Mouse (Mus musculus) ES-E14 (cell line): ENCODE results near the gene Sycn. TPM values are rescaled to one million over a fixed set of nuclear protein-coding genes. Genes with fewer than 3 reads are reported as not detected.
"Not testable (repeated sequence)": the region's sequence is repeated elsewhere in the genome, so short reads cannot be mapped to it uniquely, and the experiment has no call there.

ENCODE experiments used
- DNase-seq: peaks from one replicate; pipeline ENCODE4 v3.0.0-alpha.2; 2013; ENCODE audit warnings: low read depth, low spot score
- H3K27ac ChIP-seq: 2 replicates; pipeline ENCODE4 v1.5.1; 2012; ENCODE audit warnings: low read depth, mild to moderate bottlenecking, low read length, moderate library complexity, mixed read lengths; ENCODE audit not compliant: poor library complexity, insufficient read depth, severe bottlenecking
- H3K36me3 ChIP-seq: 2 replicates; pipeline ENCODE4 v1.6.1; 2012; ENCODE audit warnings: mild to moderate bottlenecking, low read length, moderate library complexity, mixed read lengths; ENCODE audit not compliant: control insufficient read depth, poor library complexity, insufficient read depth, severe bottlenecking
- H3K4me1 ChIP-seq, 2 experiments: fragments of 150-350 bp in 1 of 2; sonication (generic) in 1 of 2; 2 replicates each; pipeline ENCODE4 v1.6.1; 2012; ENCODE audit warnings: low read length in 2 of 2, mild to moderate bottlenecking in 1 of 2, mixed read lengths in 1 of 2; ENCODE audit not compliant: control insufficient read depth in 2 of 2, insufficient read depth in 2 of 2, poor library complexity in 1 of 2
- H3K4me3 ChIP-seq, 2 experiments: fragments of 150-350 bp in 1 of 2; sonication (generic) in 1 of 2; 2 replicates each; pipeline ENCODE4 v1.5.1; 2012; ENCODE audit warnings: low read length in 2 of 2, low read depth in 1 of 2, mild to moderate bottlenecking in 1 of 2, mixed read lengths in 1 of 2; ENCODE audit not compliant: insufficient read depth in 1 of 2, poor library complexity in 1 of 2, severe bottlenecking in 1 of 2
- H3K9ac ChIP-seq: 2 replicates; pipeline ENCODE4 v1.6.1; 2012; ENCODE audit warnings: low read depth, mild to moderate bottlenecking, low read length, mixed read lengths; ENCODE audit not compliant: poor library complexity, insufficient read depth, severe bottlenecking
- H3K9me3 ChIP-seq: fragments of 150-350 bp; sonication (generic); 2 replicates; pipeline ENCODE4 v1.6.1; 2012; ENCODE audit warnings: low read depth, mild to moderate bottlenecking, low read length; ENCODE audit not compliant: control insufficient read depth, insufficient read depth
- CHD2 ChIP-seq: IDR thresholded peaks from 2 replicates; pipeline ENCODE4 v1.6.1; 2014; ENCODE audit warnings: mild to moderate bottlenecking, low read depth, low read length, inconsistent platforms
- HCFC1 ChIP-seq: IDR thresholded peaks from 2 replicates; pipeline ENCODE4 v1.6.1; 2012; ENCODE audit warnings: low read length, inconsistent platforms, borderline replicate concordance; ENCODE audit not compliant: insufficient read depth
- MAFK ChIP-seq: IDR thresholded peaks from 2 replicates; pipeline ENCODE4 v1.6.1; 2014; ENCODE audit warnings: mild to moderate bottlenecking, low read depth, low read length, inconsistent platforms; ENCODE audit not compliant: insufficient read depth
- ZC3H11A ChIP-seq: IDR thresholded peaks from 2 replicates; pipeline ENCODE4 v1.6.1; 2012; ENCODE audit warnings: low read depth, mild to moderate bottlenecking, inconsistent platforms, low read length, borderline replicate concordance
- ZNF384 ChIP-seq: IDR thresholded peaks from 2 replicates; pipeline ENCODE4 v1.6.1; 2012; ENCODE audit warnings: low read depth, low read length, inconsistent platforms
- in situ Hi-C, 2 experiments: fragments of 600-800 bp; cut with MboI; formaldehyde crosslinking; loops; one replicate each; pipeline ENCODE4 v1.15.1; 2025; ENCODE audit warnings: low sequenced_read_pairs in 2 of 2, inconsistent platforms in 1 of 2; ENCODE audit not compliant: unreplicated experiment in 2 of 2
- total RNA-seq: library from RNA; depleted of rRNA; stranded (reverse); fragments of 300-350 nt; gene quantifications from 2 replicates; pipeline ENCODE4 v1.2.3, GENCODE M21; 2012; rRNA removed

Sycn gene
- not detected in 2 replicates for total RNA-seq

- DNase-seq = no peak
- no peak for TF ChIP-seq HCFC1
- no peak for TF ChIP-seq MAFK
- no peak for TF ChIP-seq ZNF384
- TF ChIP-seq ZC3H11A = no peak
- TF ChIP-seq CHD2 = no peak
- Histone ChIP-seq H3K36me3 (no peaks in the 10 kb centered on the region), H3K9me3 (no peaks in the 10 kb centered on the region), H3K27ac (no peak within 1 kb of the TSS), H3K4me1 (peaks cover 2 to 10% of the 10 kb centered on the region in 2 experiments; a peak in 2 of 4 replicates), H3K9ac (no peak within 1 kb of the TSS), H3K4me3 (no peak within 1 kb of the TSS)
- in situ Hi-C loops = no loop called here
Observed at GRCm38 (mm10) chr7:28540526-28540925, at the start of gene Sycn. Sycn (plus strand) TSS chr7:28540885.

- Histone ChIP-seq H3K27ac (no peak overlapping the region), H3K36me3 (no peaks in the 10 kb centered on the region), H3K4me3 (peak overlapping the region; percentile 59 to 60), H3K9ac (peak overlapping the region; percentile 72), H3K4me1 (peaks cover 0 to 5% of the 10 kb centered on the region in 2 experiments; a peak in 2 of 4 replicates), H3K9me3 (no peaks in the 10 kb centered on the region)
- in situ Hi-C loops = no loop called here
- DNase-seq = peak; percentile 42
- no peak for TF ChIP-seq HCFC1
- TF ChIP-seq CHD2 = no peak
- 0 out of 2 replicates have a peak, but pooled peaks have one; percentile 61 for TF ChIP-seq ZNF384
- no peak for TF ChIP-seq ZC3H11A
Observed at GRCm38 (mm10) chr7:28490903-28491302, 49.8 kb upstream of the Sycn start.

DNA sequence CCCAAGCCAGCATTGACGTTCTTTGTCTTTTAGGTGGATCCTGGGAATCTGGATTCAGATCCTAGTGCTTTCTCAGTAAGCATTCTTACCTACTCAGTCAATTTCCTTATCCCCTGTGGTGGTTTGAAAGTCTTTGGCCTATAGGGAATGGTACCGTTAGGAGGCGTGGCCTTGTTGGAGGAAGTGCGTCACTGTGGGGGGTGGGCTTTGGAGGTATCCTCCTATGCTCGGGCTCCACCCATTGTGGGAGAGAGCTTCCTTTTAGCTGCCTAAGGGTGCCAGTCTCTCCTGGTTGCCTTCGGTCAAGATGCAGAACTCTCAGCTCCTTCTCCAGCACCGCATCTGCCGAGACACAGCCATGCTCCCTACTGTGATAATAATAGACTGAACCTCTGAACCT is 48.4 kb upstream of the Sycn start:
- H3K36me3 ChIP-seq = no peaks in the 10 kb centered on the region
- H3K9me3 ChIP-seq = no peaks in the 10 kb centered on the region
- H3K27ac ChIP-seq = peak overlapping the region; percentile 7; the same call in 1 of the 2 replicates
- DNase-seq = peak; percentile 69
- peaks cover 0 to 13% of the 10 kb centered on the region in 2 experiments; a peak in 2 of 4 replicates for H3K4me1 ChIP-seq
- peak overlapping the region; percentile 46 to 67 for H3K4me3 ChIP-seq
- in situ Hi-C loops = no loop called here
- TF ChIP-seq ZC3H11A (no peak), HCFC1 (no peak), CHD2 (no peak), MAFK (no peak), ZNF384 (no peak)
- H3K9ac ChIP-seq = peak overlapping the region; percentile 65; the same call in 1 of the 2 replicates

- no peak for DNase-seq
- in situ Hi-C loops = no loop called here
- Histone ChIP-seq H3K4me1 (peaks cover 0 to 13% of the 10 kb centered on the region in 2 experiments; a peak in 2 of 4 replicates), H3K27ac (no peak overlapping the region), H3K9me3 (no peaks in the 10 kb centered on the region), H3K36me3 (no peaks in the 10 kb centered on the region), H3K9ac (no peak overlapping the region), H3K4me3 (no peak overlapping the region)
- no peak for TF ChIP-seq CHD2
Observed at GRCm38 (mm10) chr7:28495426-28495825, 45.3 kb upstream of the Sycn start.

GRCm38 (mm10) chr7:28505585-28505984 is 35.1 kb upstream of the Sycn start:
- H3K9me3 ChIP-seq = no peaks in the 10 kb centered on the region
- H3K9ac ChIP-seq = no peak overlapping the region
- H3K36me3 ChIP-seq = no peaks in the 10 kb centered on the region
- DNase-seq = no peak
- in situ Hi-C loops = no loop called here
- H3K4me3 ChIP-seq = no peak overlapping the region
- no peaks in the 10 kb centered on the region for H3K4me1 ChIP-seq
- H3K27ac ChIP-seq = no peak overlapping the region
- TF ChIP-seq MAFK (no peak), CHD2 (no peak), ZNF384 (no peak), ZC3H11A (no peak), HCFC1 (no peak)

GRCm38 (mm10) chr7:28509121-28509520 is 31.6 kb upstream of the Sycn start:
- H3K36me3 ChIP-seq, in situ Hi-C loops, H3K4me3 ChIP-seq, H3K9me3 ChIP-seq, DNase-seq, H3K9ac ChIP-seq, H3K4me1 ChIP-seq, H3K27ac ChIP-seq: not testable (repeated sequence)

GRCm38 (mm10) chr7:28510405-28510974 is 30.2 kb upstream of the Sycn start, which contains the start of gene Ifnl2:
Ifnl2 (minus strand) TSS chr7:28510455.
- H3K9me3 ChIP-seq, H3K9ac ChIP-seq, H3K36me3 ChIP-seq, H3K27ac ChIP-seq, H3K4me1 ChIP-seq, DNase-seq, in situ Hi-C loops, H3K4me3 ChIP-seq: not testable (repeated sequence)
